Mouse (Mus musculus): ENCODE data around the gene Cyp4v3. TPM values are rescaled to one million over a fixed set of nuclear protein-coding genes. Genes with fewer than 3 reads are reported as not detected.

Cyp4v3 gene
- total and polyA plus RNA-seq, 3 experiments = 0.11 TPM; not detected in 2

DNA sequence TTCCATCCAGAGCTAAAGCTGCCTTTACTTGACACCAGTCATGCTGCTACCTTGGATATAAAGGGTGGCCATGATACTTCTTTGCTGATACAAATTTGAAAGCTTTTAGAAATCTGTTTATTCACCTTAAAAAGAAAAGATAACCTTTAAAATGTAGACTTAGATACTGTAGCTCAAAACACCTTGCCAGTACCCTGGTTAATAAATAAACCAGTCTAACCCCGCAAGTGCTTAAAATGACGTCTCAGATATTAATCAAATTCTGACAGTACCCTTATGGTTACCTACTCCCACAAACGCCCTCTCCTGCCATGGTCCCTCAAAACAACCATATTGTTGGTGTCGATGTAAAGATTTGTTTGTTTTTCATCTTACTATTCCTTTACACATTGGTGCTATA is 8.9 kb downstream of the Cyp4v3 start:
- ATAC-seq (ENCODE audit: extremely low read depth, insufficient number of reproducible peaks, low FRiP score, poor library complexity, severe bottlenecking) = no peak

DNA sequence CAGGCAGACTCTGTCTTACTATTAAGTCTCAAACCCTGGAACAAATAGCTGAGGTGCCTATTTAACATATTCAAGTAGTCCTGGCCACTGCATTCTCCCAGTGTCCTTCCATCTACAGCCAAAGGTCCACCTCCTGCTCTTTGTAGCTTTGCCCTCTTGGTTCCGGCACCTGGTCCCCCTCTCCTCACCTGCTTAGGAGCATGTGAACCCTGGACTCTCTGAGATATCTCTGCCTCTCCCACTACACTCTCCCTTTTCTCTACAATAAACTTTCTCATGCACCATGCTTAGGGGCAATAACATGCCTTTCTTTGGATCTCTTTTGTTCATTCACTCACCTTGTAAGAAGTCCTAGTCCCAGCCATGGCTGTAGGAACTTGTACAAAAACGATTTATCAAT is 11.7 kb downstream of the Cyp4v3 start:
- Histone ChIP-seq H3K36me3 (replicated peaks) (no peaks in the 10 kb centered on the region), H3K9me3 (replicated peaks) (peaks cover 8% of the 10 kb centered on the region), H3K27me3 (ENCODE audit: insufficient read depth, low read length) (no peaks in the 10 kb centered on the region), H3K4me3 (ENCODE audit: low read depth, low read length) (no peak overlapping the region), H3K4me1 (ENCODE audit: insufficient read depth, low read depth, low read length) (no peaks in the 10 kb centered on the region)
- DNase-seq (ENCODE audit: low spot score) (no peak), ATAC-seq (ENCODE audit: extremely low read depth, insufficient number of reproducible peaks, low FRiP score, poor library complexity, severe bottlenecking) (no peak)
- no peak for TF ChIP-seq TAL1 (conservative IDR thresholded peaks at IDR 0.05; ENCODE audit: low read depth, low read length)

More for the DNA sequence above, 8.9 kb downstream of the Cyp4v3 start:
- peaks cover 10% of the 10 kb centered on the region for H3K9me3 ChIP-seq (replicated peaks)
- H3K4me3 ChIP-seq (ENCODE audit: low read depth, low read length) = no peak overlapping the region
- no peak for TF ChIP-seq TAL1 (conservative IDR thresholded peaks at IDR 0.05; ENCODE audit: low read depth, low read length)
- TF ChIP-seq GATA2 (IDR thresholded peaks at IDR 0.05; ENCODE audit: borderline replicate concordance, low read depth, low read length) = no peak
- no peak for TF ChIP-seq CTCF (IDR thresholded peaks at IDR 0.05; ENCODE audit: low read depth, low read length)
- no peak for TF ChIP-seq POLR2AphosphoS5 (IDR thresholded peaks at IDR 0.05; ENCODE audit: insufficient replicate concordance, low read depth, low read length)
- no peak for TF ChIP-seq GATA1 (IDR thresholded peaks at IDR 0.05; ENCODE audit: borderline replicate concordance, low read length)
- no peaks in the 10 kb centered on the region for H3K27me3 ChIP-seq (ENCODE audit: insufficient read depth, low read length)
- H3K36me3 ChIP-seq (replicated peaks) = no peaks in the 10 kb centered on the region
- no peak for DNase-seq (ENCODE audit: low spot score)
- no peaks in the 10 kb centered on the region for H3K4me1 ChIP-seq (ENCODE audit: insufficient read depth, low read depth, low read length)

DNA sequence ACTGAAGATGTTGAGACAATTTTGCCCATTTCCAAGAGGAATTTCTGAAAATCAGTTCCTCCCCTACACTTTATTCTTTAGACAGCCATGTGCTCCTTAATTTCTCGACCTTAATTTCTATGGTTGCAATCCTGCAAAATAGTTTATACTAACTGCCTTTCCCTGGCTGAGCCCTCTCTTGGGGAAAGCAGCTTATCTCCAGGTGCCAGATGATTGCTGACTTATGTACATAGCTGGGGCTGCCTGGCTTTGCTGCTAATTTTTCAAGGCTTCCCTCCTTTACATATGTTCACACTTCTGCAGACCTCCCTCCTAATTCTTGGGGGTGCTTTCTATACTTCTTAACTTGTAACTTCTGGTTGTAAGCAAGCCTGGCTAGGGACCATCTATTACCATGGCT is 12.1 kb downstream of the Cyp4v3 start:
- DNase-seq (ENCODE audit: low spot score) = no peak
- H3K9me3 ChIP-seq (replicated peaks) = peaks cover 11% of the 10 kb centered on the region
- H3K36me3 ChIP-seq (replicated peaks) = no peaks in the 10 kb centered on the region
- no peak for ATAC-seq (ENCODE audit: extremely low read depth, insufficient number of reproducible peaks, low FRiP score, poor library complexity, severe bottlenecking)
- no peak for TF ChIP-seq CTCF (IDR thresholded peaks at IDR 0.05; ENCODE audit: low read depth, low read length)
- no peak for TF ChIP-seq GATA1 (IDR thresholded peaks at IDR 0.05; ENCODE audit: borderline replicate concordance, low read length)
- no peak for TF ChIP-seq POLR2AphosphoS5 (IDR thresholded peaks at IDR 0.05; ENCODE audit: insufficient replicate concordance, low read depth, low read length)
- no peak for TF ChIP-seq TAL1 (conservative IDR thresholded peaks at IDR 0.05; ENCODE audit: low read depth, low read length)
- TF ChIP-seq GATA2 (IDR thresholded peaks at IDR 0.05; ENCODE audit: borderline replicate concordance, low read depth, low read length) = no peak
- no peaks in the 10 kb centered on the region for H3K27me3 ChIP-seq (ENCODE audit: insufficient read depth, low read length)
- H3K4me3 ChIP-seq (ENCODE audit: low read depth, low read length) = no peak overlapping the region
- H3K4me1 ChIP-seq (ENCODE audit: insufficient read depth, low read depth, low read length) = no peaks in the 10 kb centered on the region

DNA sequence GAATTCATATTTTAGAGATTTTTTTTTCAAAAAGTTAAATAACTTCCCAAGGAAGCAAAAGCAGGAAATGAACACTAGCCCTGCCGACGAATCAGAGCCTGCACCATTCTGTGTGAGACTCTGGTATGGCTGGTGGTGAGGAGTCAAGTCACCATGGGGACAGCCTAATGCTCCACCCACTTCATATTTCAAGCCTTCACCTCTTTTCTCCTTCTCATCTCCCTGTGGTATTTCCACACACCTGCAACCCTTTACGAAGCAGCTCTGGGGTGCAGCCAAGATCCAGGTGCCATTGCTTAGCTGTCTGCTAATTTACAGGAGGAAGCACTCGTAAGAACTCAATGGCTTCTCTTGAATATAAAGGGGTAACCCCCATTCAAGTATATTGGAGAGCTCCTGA is 22.0 kb downstream of the Cyp4v3 start:
- no peaks in the 10 kb centered on the region for H3K36me3 ChIP-seq (replicated peaks)
- H3K4me3 ChIP-seq (ENCODE audit: low read depth, low read length) = no peak overlapping the region
- DNase-seq (ENCODE audit: low spot score) (no peak), ATAC-seq (ENCODE audit: extremely low read depth, insufficient number of reproducible peaks, low FRiP score, poor library complexity, severe bottlenecking) (no peak)
- TF ChIP-seq GATA2 (IDR thresholded peaks at IDR 0.05; ENCODE audit: borderline replicate concordance, low read depth, low read length) (no peak), POLR2AphosphoS5 (IDR thresholded peaks at IDR 0.05; ENCODE audit: insufficient replicate concordance, low read depth, low read length) (no peak), CTCF (IDR thresholded peaks at IDR 0.05; ENCODE audit: low read depth, low read length) (no peak)
- no peaks in the 10 kb centered on the region for H3K27me3 ChIP-seq (ENCODE audit: insufficient read depth, low read length)
- H3K4me1 ChIP-seq (ENCODE audit: insufficient read depth, low read depth, low read length) = no peaks in the 10 kb centered on the region
- peaks cover 20% of the 10 kb centered on the region for H3K9me3 ChIP-seq (replicated peaks)

DNA sequence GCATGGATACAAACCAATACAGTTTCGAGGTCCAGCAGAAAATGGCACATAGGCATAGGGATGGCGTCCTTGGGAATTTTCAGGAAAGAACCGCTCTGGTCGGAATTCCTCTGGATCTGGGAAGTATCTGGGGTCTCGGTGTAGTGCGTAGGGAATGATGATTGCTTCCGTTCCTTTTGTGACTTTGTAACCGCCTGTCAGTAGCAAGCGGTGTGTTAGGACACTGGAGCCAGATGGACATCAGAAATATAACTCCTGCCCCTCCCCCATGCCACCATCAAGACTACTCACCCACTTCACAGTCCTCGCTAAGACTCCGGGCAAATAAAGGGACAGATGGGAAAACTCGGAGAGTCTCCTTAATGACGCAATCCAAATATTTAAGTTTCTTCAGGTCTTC is 24.6 kb downstream of the Cyp4v3 start, which contains the start of gene Gm45753:
Gene Gm45753, minus strand, starts transcription at position 101 of the 400 bp plus-strand sequence.
- H3K27me3 ChIP-seq (ENCODE audit: insufficient read depth, low read length) = no peaks in the 10 kb centered on the region
- no peaks in the 10 kb centered on the region for H3K36me3 ChIP-seq (replicated peaks)
- DNase-seq (ENCODE audit: low spot score) (no peak), ATAC-seq (ENCODE audit: extremely low read depth, insufficient number of reproducible peaks, low FRiP score, poor library complexity, severe bottlenecking) (no peak)
- H3K4me3 ChIP-seq (ENCODE audit: low read depth, low read length) = no peak within 1 kb of the TSS
- H3K9me3 ChIP-seq (replicated peaks) = peaks cover 19% of the 10 kb centered on the region
- TF ChIP-seq TAL1 (conservative IDR thresholded peaks at IDR 0.05; ENCODE audit: low read depth, low read length) (no peak), CTCF (IDR thresholded peaks at IDR 0.05; ENCODE audit: low read depth, low read length) (no peak), GATA2 (IDR thresholded peaks at IDR 0.05; ENCODE audit: borderline replicate concordance, low read depth, low read length) (no peak), GATA1 (IDR thresholded peaks at IDR 0.05; ENCODE audit: borderline replicate concordance, low read length) (no peak), POLR2AphosphoS5 (IDR thresholded peaks at IDR 0.05; ENCODE audit: insufficient replicate concordance, low read depth, low read length) (no peak)
- H3K4me1 ChIP-seq (ENCODE audit: insufficient read depth, low read depth, low read length) = no peaks in the 10 kb centered on the region

DNA sequence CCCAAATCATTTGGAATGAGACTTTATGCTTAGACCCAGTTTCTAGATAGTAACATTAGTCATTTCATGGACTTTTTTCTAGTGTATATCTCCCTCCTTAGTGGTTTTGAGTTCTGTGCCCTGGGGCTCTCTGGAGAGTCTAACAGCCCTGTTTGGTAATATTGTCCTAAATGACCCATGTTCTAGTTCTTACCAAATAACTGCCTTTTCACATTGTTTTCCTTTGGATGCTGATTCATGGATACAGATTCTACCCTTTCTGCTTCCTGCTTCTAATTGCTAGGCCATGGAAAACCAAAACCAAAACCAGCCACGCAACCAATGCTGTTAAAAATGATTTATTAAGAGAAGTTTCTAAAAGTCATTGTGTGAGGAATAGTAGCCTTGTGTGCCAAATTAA is 27.5 kb downstream of the Cyp4v3 start:
- no peaks in the 10 kb centered on the region for H3K4me1 ChIP-seq (ENCODE audit: insufficient read depth, low read depth, low read length)
- H3K9me3 ChIP-seq (replicated peaks) = peaks cover 16% of the 10 kb centered on the region
- H3K27me3 ChIP-seq (ENCODE audit: insufficient read depth, low read length) = no peaks in the 10 kb centered on the region
- TF ChIP-seq CTCF (IDR thresholded peaks at IDR 0.05; ENCODE audit: low read depth, low read length) = no peak
- TF ChIP-seq GATA2 (IDR thresholded peaks at IDR 0.05; ENCODE audit: borderline replicate concordance, low read depth, low read length) = no peak
- no peak for TF ChIP-seq GATA1 (IDR thresholded peaks at IDR 0.05; ENCODE audit: borderline replicate concordance, low read length)
- no peak for TF ChIP-seq POLR2AphosphoS5 (IDR thresholded peaks at IDR 0.05; ENCODE audit: insufficient replicate concordance, low read depth, low read length)
- no peak for TF ChIP-seq TAL1 (conservative IDR thresholded peaks at IDR 0.05; ENCODE audit: low read depth, low read length)
- ATAC-seq (ENCODE audit: extremely low read depth, insufficient number of reproducible peaks, low FRiP score, poor library complexity, severe bottlenecking) = no peak
- no peaks in the 10 kb centered on the region for H3K36me3 ChIP-seq (replicated peaks)
- H3K4me3 ChIP-seq (ENCODE audit: low read depth, low read length) = no peak overlapping the region
- no peak for DNase-seq (ENCODE audit: low spot score)

DNA sequence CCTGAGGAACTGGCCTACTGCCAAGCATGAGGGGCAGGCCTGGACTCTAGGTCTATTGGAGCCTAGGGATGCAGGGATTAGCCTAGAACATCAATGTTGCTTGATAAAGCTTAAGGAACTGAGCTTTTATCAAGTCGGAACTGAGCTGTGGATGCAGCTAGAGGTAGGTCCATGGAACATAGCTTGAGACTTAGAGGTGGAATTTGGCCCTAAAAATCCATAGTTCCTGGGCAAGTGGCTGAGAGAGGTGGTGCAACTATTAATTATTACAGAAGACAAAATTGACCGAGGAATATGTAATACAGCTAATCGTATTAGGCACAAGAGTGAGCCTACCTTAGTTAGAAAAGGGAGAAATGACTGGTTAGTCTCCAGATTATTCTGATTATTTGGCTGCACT is 28.7 kb downstream of the Cyp4v3 start:
- Histone ChIP-seq H3K27me3 (ENCODE audit: insufficient read depth, low read length) (no peaks in the 10 kb centered on the region), H3K9me3 (replicated peaks) (peaks cover 7% of the 10 kb centered on the region), H3K4me1 (ENCODE audit: insufficient read depth, low read depth, low read length) (no peaks in the 10 kb centered on the region), H3K4me3 (ENCODE audit: low read depth, low read length) (no peak overlapping the region), H3K36me3 (replicated peaks) (no peaks in the 10 kb centered on the region)
- DNase-seq (ENCODE audit: low spot score) (no peak), ATAC-seq (ENCODE audit: extremely low read depth, insufficient number of reproducible peaks, low FRiP score, poor library complexity, severe bottlenecking) (no peak)
- TF ChIP-seq POLR2AphosphoS5 (IDR thresholded peaks at IDR 0.05; ENCODE audit: insufficient replicate concordance, low read depth, low read length) = no peak
- TF ChIP-seq GATA1 (IDR thresholded peaks at IDR 0.05; ENCODE audit: borderline replicate concordance, low read length) = no peak
- no peak for TF ChIP-seq TAL1 (conservative IDR thresholded peaks at IDR 0.05; ENCODE audit: low read depth, low read length)
- TF ChIP-seq GATA2 (IDR thresholded peaks at IDR 0.05; ENCODE audit: borderline replicate concordance, low read depth, low read length) = no peak
- TF ChIP-seq CTCF (IDR thresholded peaks at IDR 0.05; ENCODE audit: low read depth, low read length) = no peak

Measured in G1E (cell line).